Mouse (Mus musculus): ENCODE results near the gene Lsm14a.

The Lsm14a gene

GRCm38 (mm10) chr7:34312786-34313442, 80.2 kb downstream of the Lsm14a start:
- no peak for DNase-seq (ENCODE audit: low read depth)

- no peak for DNase-seq (ENCODE audit: low read depth)
These were observed 83.8 kb downstream of the Lsm14a start for GRCm38 (mm10) chr7:34309186-34309764.

GRCm38 (mm10) chr7:34308586-34308985, 84.5 kb downstream of the Lsm14a start:
- no peak for DNase-seq (ENCODE audit: low read depth)

- no peak for DNase-seq (ENCODE audit: low read depth)
These were observed 87.7 kb downstream of the Lsm14a start for GRCm38 (mm10) chr7:34305454-34305853.

GRCm38 (mm10) chr7:34302651-34303050, 90.5 kb downstream of the Lsm14a start:
- no peak for DNase-seq (ENCODE audit: low read depth)

- no peak for DNase-seq (ENCODE audit: low read depth)
These were observed 91.2 kb downstream of the Lsm14a start for GRCm38 (mm10) chr7:34301952-34302351.

GRCm38 (mm10) chr7:34298818-34299217, 94.3 kb downstream of the Lsm14a start:
- no peak for DNase-seq (ENCODE audit: low read depth)

- DNase-seq (ENCODE audit: low read depth), result no peak
These were observed 97.0 kb downstream of the Lsm14a start for GRCm38 (mm10) chr7:34296124-34296523.
